Mouse (Mus musculus): ENCODE data around the gene Xpo5.

DNA sequence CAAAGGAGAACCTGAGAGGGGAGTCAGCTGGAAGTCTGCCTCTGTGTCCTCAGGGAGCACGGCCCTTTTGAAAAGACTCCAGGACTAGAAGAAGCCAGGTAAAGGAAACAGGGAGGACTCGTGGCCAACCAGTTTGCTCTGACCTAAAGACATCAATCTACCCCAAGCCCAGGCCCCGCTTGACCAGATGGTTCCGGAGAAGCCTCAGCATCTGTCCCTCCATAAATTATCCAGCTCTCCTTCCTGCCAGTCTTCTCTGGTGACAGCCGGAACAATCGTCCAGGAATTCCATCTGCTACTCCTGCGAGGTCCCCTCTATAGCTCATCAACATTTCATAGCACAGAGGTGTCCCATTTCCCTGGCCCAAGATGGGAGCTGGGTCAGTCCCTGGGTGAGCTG lies 82.1 kb downstream of the Xpo5 start:
- TF ChIP-seq CTCF (IDR thresholded peaks at IDR 0.05; ENCODE audit: insufficient read depth, low read length) (no peak), POLR2A (IDR thresholded peaks at IDR 0.05; ENCODE audit: borderline replicate concordance, extremely low read depth, low read depth, low read length) (no peak)

Data from lung, adult 2 months (tissue).